Mouse (Mus musculus): ENCODE measurements around the gene Ascc3. TPM values are rescaled to one million over a fixed set of nuclear protein-coding genes. Genes with fewer than 3 reads are reported as not detected.

The Ascc3 gene
- total RNA-seq, 2 experiments from 2014 or later, result 26.4 to 26.6 TPM

GRCm38 (mm10) chr10:50773846-50774245, 181.4 kb downstream of the Ascc3 start:
- H3K27ac ChIP-seq, result no peak overlapping the region
- no peak for TF ChIP-seq CTCF (conservative IDR thresholded peaks at IDR 0.05)
- H3K4me3 ChIP-seq, result no peak overlapping the region
- no peak for DNase-seq (ENCODE audit: low spot score in 2 of 2)

DNA sequence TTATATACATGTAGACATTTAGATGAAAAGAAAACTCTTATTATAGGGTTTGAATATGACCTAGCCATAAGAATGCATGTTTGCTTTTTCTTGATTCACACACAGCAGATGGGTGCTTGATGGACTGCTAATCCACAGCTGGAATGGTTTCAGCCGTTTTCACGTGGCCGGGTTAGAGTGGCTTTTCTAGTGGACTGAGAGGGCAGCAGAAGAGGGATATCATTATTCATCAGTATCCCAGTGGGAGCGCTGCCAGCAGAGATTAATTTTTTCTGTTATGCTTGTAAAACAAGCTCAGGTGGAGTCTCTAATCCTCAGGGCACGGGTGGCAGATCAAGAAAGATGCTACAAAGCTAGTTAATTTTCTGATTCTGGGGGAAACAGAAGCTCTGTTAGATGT, 200.4 kb downstream of the Ascc3 start:
- no peak for DNase-seq (ENCODE audit: low spot score in 2 of 2)
- Histone ChIP-seq H3K27ac (no peak overlapping the region), H3K4me3 (no peak overlapping the region)
- TF ChIP-seq CTCF (conservative IDR thresholded peaks at IDR 0.05), result no peak

DNA sequence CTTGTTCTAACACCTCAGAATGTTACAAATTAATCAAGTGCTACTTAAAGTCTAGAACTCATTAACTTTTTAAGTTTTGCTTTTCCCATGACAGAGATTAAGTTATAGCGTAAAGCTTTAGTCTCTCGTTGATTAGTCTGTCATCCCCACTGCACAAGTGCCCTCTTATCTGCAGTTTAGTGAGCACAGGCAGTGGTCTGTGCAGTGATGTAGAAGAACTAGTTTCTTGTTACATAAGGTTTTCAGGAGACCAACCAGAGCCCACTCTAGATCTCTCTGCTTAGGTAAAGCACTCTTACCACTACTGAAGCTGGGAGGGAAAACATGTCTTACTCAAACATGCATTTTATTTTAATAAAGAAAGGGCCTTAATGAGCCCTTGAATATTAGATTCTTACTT, 209.1 kb downstream of the Ascc3 start:
- no peak overlapping the region for H3K27ac ChIP-seq
- H3K4me3 ChIP-seq, result no peak overlapping the region
- DNase-seq (ENCODE audit: low spot score in 2 of 2), result no peak
- TF ChIP-seq CTCF (conservative IDR thresholded peaks at IDR 0.05), result no peak

DNA sequence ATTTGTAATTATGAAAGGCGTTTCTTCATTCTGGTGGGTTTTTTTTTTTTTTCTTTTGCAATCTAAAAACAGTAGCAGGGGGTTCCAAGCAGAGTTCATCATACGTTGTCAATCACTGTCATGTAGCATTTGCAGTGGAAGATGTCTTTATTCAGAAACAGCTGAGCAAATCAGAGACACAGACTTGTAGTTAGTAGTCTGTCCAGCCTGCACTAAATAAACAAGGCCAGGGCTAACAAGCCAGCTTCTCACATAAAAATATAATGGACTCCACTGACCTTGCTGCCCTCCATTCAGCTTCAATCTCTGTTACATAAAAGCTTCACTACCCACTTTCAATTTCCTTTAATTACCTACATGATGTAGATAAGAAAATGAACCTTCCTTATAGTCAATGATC, 209.9 kb downstream of the Ascc3 start:
- no peak overlapping the region for H3K4me3 ChIP-seq
- no peak overlapping the region for H3K27ac ChIP-seq
- no peak for DNase-seq (ENCODE audit: low spot score in 2 of 2)
- no peak for TF ChIP-seq CTCF (conservative IDR thresholded peaks at IDR 0.05)

- no peak overlapping the region for H3K27ac ChIP-seq
- no peak overlapping the region for H3K4me3 ChIP-seq
- DNase-seq (ENCODE audit: low spot score in 2 of 2), result no peak
- TF ChIP-seq CTCF (conservative IDR thresholded peaks at IDR 0.05), result no peak
These were observed 213.7 kb downstream of the Ascc3 start for GRCm38 (mm10) chr10:50806166-50806565.

DNA sequence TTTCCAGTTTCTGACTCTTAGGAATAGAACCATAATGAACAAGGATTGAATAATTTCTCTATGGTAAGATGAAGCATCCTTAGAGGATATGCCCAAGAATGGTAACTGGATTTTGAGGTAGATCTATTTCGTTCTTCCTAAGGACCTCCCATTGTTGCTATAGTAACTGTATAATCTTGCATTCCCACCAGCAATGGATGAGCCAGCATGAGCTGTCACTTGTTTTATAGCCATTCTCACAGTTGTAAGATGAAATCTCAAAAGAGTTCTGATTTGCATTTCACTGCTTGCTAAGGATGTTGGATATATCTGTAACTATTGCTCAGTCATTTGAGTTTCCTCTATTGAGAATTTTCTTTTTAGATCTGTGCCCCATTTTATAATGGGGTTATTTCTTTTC, 229.9 kb downstream of the Ascc3 start:
- TF ChIP-seq CTCF (conservative IDR thresholded peaks at IDR 0.05), result no peak
- DNase-seq (ENCODE audit: low spot score in 2 of 2), result no peak
- Histone ChIP-seq H3K27ac (no peak overlapping the region), H3K4me3 (no peak overlapping the region)

GRCm38 (mm10) chr10:50826829-50827228, 234.4 kb downstream of the Ascc3 start:
- Histone ChIP-seq H3K4me3 (no peak overlapping the region), H3K27ac (no peak overlapping the region)
- DNase-seq (ENCODE audit: low spot score in 2 of 2), result no peak
- no peak for TF ChIP-seq CTCF (conservative IDR thresholded peaks at IDR 0.05)

DNA sequence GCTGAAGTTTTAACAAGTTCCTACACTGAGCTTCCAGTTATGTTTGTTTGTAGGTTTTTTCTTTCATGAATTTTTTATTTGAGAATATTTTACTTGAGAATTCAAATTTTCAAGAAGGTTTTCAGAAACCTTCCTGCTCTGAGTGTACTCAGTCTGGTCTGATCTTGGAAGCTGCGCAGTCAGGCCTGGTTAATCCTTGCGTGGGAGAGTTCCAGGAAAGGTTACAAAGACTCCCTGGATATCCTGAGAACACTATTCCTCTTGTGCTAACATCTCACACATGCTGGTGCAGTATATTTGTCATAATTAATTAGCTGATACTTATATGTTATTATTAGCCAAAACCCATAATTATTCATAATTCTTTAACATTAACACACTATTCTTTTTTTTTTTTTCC, 242.1 kb downstream of the Ascc3 start:
- no peak for TF ChIP-seq CTCF (conservative IDR thresholded peaks at IDR 0.05)
- Histone ChIP-seq H3K4me3 (no peak overlapping the region), H3K27ac (no peak overlapping the region)
- no peak for DNase-seq (ENCODE audit: low spot score in 2 of 2)

- Histone ChIP-seq H3K4me3 (no peak overlapping the region), H3K27ac (no peak overlapping the region)
- no peak for DNase-seq (ENCODE audit: low spot score in 2 of 2)
- no peak for TF ChIP-seq CTCF (conservative IDR thresholded peaks at IDR 0.05)
These were observed 250.9 kb downstream of the Ascc3 start for GRCm38 (mm10) chr10:50843363-50843762.

DNA sequence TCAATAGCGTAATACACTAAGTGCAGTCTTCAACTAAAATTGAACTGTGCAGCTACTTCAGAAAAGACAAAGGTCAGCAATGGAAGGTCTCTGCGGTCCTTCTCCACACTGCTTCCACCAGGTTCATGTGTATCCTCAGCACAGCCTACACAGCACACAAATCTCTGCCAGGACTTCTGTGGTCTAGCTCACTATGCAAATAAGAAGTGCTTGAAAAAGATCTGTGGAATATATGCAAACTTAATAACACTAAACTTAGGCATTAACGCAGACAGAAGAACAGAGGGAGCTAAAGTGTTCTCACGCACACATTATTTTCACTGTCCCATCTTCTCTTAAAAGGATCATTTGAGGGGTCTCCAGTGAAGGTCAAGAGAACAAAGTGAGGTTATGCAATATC, 275.7 kb downstream of the Ascc3 start:
- no peak for DNase-seq (ENCODE audit: low spot score in 2 of 2)

DNA sequence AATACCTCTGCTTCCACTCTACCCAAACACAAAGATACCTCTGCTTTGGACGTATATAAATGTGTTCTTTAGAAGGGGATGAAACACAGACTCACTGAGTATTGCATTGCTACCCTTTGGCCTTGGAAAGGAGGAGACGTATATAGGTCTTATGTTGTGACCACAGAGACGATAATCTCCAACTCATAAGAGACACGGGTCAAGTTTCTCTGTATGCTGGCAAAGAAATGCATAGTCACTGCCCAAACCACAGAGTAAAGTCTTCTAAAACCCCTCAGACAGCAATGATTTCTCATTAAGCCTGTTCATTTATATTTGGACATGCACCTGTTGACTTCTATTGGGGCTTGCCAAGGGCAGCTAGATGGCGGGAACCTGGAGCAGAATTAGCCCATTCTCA, 284.5 kb downstream of the Ascc3 start:
- no peak for DNase-seq (ENCODE audit: low spot score in 2 of 2)
- H3K27ac ChIP-seq, result no peak overlapping the region
- no peak for TF ChIP-seq CTCF (conservative IDR thresholded peaks at IDR 0.05)
- no peak overlapping the region for H3K4me3 ChIP-seq

More for the DNA sequence above, 275.7 kb downstream of the Ascc3 start:
- Histone ChIP-seq H3K27ac (no peak overlapping the region), H3K4me3 (no peak overlapping the region)
- no peak for TF ChIP-seq CTCF (conservative IDR thresholded peaks at IDR 0.05)

- no peak for DNase-seq (ENCODE audit: low spot score in 2 of 2)
- peak; percentile 65 for TF ChIP-seq CTCF (conservative IDR thresholded peaks at IDR 0.05)
- H3K4me3 ChIP-seq, result no peak overlapping the region
- H3K27ac ChIP-seq, result no peak overlapping the region
These were observed 289.1 kb downstream of the Ascc3 start for GRCm38 (mm10) chr10:50881476-50882069.

DNA sequence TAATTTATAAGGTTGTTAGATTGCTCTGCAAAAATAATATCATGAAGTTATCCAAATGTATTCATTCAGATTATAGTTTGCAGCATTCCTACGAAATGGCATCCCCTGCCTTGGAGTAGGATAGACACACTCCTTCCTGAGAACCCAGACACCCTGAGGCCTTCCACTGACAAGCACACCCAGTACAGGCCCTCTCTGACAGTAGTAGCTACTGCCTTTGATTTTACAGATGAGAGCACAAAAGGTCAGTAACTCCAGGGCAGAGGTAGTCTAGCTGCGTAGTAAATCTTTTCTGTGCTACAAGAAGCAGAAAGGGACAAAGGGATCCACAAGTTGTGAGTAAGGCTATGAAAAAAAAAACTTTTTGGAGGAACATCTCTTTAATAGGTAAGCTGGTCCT, 289.9 kb downstream of the Ascc3 start:
- Histone ChIP-seq H3K4me3 (no peak overlapping the region), H3K27ac (no peak overlapping the region)
- no peak for DNase-seq (ENCODE audit: low spot score in 2 of 2)
- no peak for TF ChIP-seq CTCF (conservative IDR thresholded peaks at IDR 0.05)

DNA sequence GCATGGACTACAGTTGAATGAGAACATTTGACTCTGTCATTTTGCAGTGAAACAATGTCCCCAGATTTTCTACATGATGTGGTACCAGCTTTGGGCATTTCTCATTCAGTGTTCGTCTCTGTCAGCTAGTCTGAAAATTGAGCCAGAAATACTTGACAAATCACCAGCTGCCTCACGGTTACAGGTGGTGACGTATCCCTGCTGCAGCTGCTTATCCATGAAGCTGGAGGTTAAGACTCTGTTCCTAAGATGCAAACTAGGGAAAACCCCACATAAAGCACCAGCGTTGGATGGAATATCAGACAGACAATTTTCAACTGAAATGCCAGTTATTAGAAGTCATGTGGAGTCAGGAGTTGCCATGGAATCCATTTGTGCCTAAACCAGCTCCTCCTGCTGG, 293.8 kb downstream of the Ascc3 start:
- no peak; the same call in 1 of the 2 replicates for TF ChIP-seq CTCF (conservative IDR thresholded peaks at IDR 0.05)
- DNase-seq (ENCODE audit: low spot score in 2 of 2), result no peak
- Histone ChIP-seq H3K4me3 (no peak overlapping the region), H3K27ac (no peak overlapping the region)

GRCm38 (mm10) chr10:50890621-50891020, 298.2 kb downstream of the Ascc3 start:
- Histone ChIP-seq H3K4me3 (no peak overlapping the region), H3K27ac (no peak overlapping the region)
- no peak for TF ChIP-seq CTCF (conservative IDR thresholded peaks at IDR 0.05)
- DNase-seq (ENCODE audit: low spot score in 2 of 2), result no peak
